Mouse (Mus musculus): Measurements from ENCODE around the gene Prdm10.
A peak's percentile ranks its signal among the peaks of the same experiment; 100 is the strongest.

Gene Prdm10

GRCm38 (mm10) chr9:31307232-31307631 lies 26.9 kb downstream of the Prdm10 start:
- DNase-seq: no peak

- DNase-seq: no peak
Observed at GRCm38 (mm10) chr9:31309041-31309440, 28.7 kb downstream of the Prdm10 start.

- DNase-seq: no peak
Observed at GRCm38 (mm10) chr9:31310662-31311061, 30.3 kb downstream of the Prdm10 start.

- no peak for DNase-seq
Observed at GRCm38 (mm10) chr9:31313876-31314275, 33.5 kb downstream of the Prdm10 start.

GRCm38 (mm10) chr9:31315983-31316382 lies 35.6 kb downstream of the Prdm10 start:
- DNase-seq: peak; percentile 96 to 97

- DNase-seq: no peak
Observed at GRCm38 (mm10) chr9:31318956-31319355, 38.6 kb downstream of the Prdm10 start.

GRCm38 (mm10) chr9:31320734-31321133 lies 40.4 kb downstream of the Prdm10 start:
- no peak for DNase-seq

GRCm38 (mm10) chr9:31321526-31321925 lies 41.2 kb downstream of the Prdm10 start:
- no peak for DNase-seq

GRCm38 (mm10) chr9:31322090-31322489 lies 41.8 kb downstream of the Prdm10 start:
- no peak for DNase-seq

- DNase-seq: no peak
Observed at GRCm38 (mm10) chr9:31330816-31331215, 50.5 kb downstream of the Prdm10 start.

- DNase-seq: peak; percentile 78 to 79
Observed at GRCm38 (mm10) chr9:31331246-31331645, 50.9 kb downstream of the Prdm10 start.

GRCm38 (mm10) chr9:31331906-31332305 lies 51.6 kb downstream of the Prdm10 start:
- peak; percentile 71 to 76 for DNase-seq

GRCm38 (mm10) chr9:31332826-31333225 lies 52.5 kb downstream of the Prdm10 start:
- peak; percentile 64 to 80 for DNase-seq

- peak; percentile 78 for DNase-seq
Observed at GRCm38 (mm10) chr9:31334991-31335390, 54.7 kb downstream of the Prdm10 start.

- DNase-seq: peak; percentile 80 to 84
Observed at GRCm38 (mm10) chr9:31344289-31344831, 64.0 kb downstream of the Prdm10 start.

- no peak for DNase-seq
Observed at GRCm38 (mm10) chr9:31346575-31347080, 66.3 kb downstream of the Prdm10 start.

GRCm38 (mm10) chr9:31348458-31348857 lies 68.1 kb downstream of the Prdm10 start:
- DNase-seq: no peak

GRCm38 (mm10) chr9:31348915-31349314 lies 68.6 kb downstream of the Prdm10 start:
- DNase-seq: peak; percentile 93 to 94

- DNase-seq: no peak
Observed at GRCm38 (mm10) chr9:31352716-31353115, 72.4 kb downstream of the Prdm10 start.

GRCm38 (mm10) chr9:31353518-31353917 lies 73.2 kb downstream of the Prdm10 start:
- DNase-seq: no peak

GRCm38 (mm10) chr9:31354051-31354450 lies 73.7 kb downstream of the Prdm10 start:
- DNase-seq: no peak

- DNase-seq: peak in 1 of 2 experiments; percentile 34
Observed at GRCm38 (mm10) chr9:31363698-31364609, 83.6 kb downstream of the Prdm10 start.

GRCm38 (mm10) chr9:31365086-31365485 lies 84.7 kb downstream of the Prdm10 start:
- DNase-seq: no peak

- DNase-seq: no peak
Observed at GRCm38 (mm10) chr9:31371740-31372139, 91.4 kb downstream of the Prdm10 start.

Data from cerebellum, postnatal 10 days (tissue).